8 mouse cellular contexts compared by ENCODE assay signal in the genomic region with DNA sequence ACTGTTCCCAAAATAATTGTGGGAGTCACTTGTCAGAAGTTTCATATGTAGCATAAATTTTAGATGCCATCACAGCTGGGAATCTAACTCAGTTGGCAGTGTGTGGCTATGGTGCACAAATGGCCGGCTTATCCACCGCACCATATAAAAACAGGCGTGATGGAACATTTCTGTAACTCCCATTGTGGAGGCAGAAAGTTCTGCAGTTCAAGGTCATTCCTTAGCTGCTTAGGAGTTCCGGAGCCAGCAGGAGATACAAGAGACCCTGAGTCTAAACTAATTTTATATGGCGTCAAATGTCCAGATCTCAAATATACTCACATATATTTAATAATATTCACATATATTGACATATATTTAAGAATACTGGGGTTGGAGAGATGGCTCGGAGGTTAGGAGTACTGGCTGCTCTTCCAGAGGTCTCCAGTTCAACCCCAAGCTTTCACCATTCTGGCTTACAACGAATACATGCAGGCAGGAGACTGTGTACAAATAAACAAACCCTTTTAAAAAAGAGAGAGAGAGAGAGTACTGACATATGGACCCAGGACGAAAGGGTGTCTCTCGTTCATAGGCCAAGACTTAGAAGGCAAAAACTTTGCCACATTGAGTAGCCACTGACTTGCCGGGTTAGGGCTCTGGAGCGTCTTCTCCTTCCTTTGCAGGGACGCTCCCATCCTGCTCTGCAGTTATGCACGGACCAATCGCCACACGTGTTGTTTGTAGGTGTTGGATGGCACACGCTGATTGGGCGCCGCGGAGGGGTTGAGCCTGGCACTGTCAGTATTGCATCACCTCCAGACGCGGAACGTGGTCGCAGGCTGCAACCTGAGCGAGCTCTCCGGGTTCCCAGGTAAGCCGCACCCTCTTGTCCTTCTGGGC. TPM values are rescaled to one million over a fixed set of nuclear protein-coding genes. Genes with fewer than 3 reads are reported as not detected.
A peak's percentile ranks its signal among the peaks of the same experiment; 100 is the strongest.
DNase-seq lines count a peak whose midpoint lies in the region; ATAC-seq and TF ChIP-seq lines count a peak whose summit lies in the region.

A gene (plus strand): TSS at position 750 of the 882 bp plus-strand sequence.

- peak within 1 kb of the TSS; percentile 88 for H3K9ac ChIP-seq in MEL (ENCODE audit: control insufficient read depth, low read depth, low read length, poor library complexity, severe bottlenecking)
- H3K9ac ChIP-seq in forebrain, postnatal 0 days, result peak within 1 kb of the TSS; percentile 83
- H3K9ac ChIP-seq in lung, embryonic 15.5 days, result peak within 1 kb of the TSS; percentile 59

- no peak for TF ChIP-seq CTCF in MEL (IDR thresholded peaks at IDR 0.05 in 2 of 3, conservative IDR thresholded peaks at IDR 0.05 in 1 of 3; ENCODE audit: control insufficient read depth in 1 of 3, insufficient read depth in 1 of 3, low read depth in 2 of 3, low read length in 3 of 3, poor library complexity in 1 of 3, severe bottlenecking in 1 of 3)
- TF ChIP-seq CTCF in cerebellum, adult 2 months (IDR thresholded peaks at IDR 0.05; ENCODE audit: borderline replicate concordance, insufficient read depth, low read depth, low read length), result no peak
- TF ChIP-seq CTCF in forebrain, postnatal 0 days (IDR thresholded peaks at IDR 0.05; ENCODE audit: low read depth), result no peak

- H3K4me2 ChIP-seq in forebrain, postnatal 0 days (ENCODE audit: low read depth), result peak within 1 kb of the TSS; percentile 85
- peak within 1 kb of the TSS; percentile 62 for H3K4me2 ChIP-seq in lung, embryonic 15.5 days

- H3K4me3 ChIP-seq in MEL (ENCODE audit: control insufficient read depth in 1 of 2, insufficient read depth in 1 of 2, low read depth in 2 of 2, low read length in 2 of 2), result peak within 1 kb of the TSS; percentile 76 to 79
- H3K4me3 ChIP-seq in cerebellum, adult 2 months (replicated peaks; ENCODE audit: insufficient read depth, low read depth, low read length), result peak within 1 kb of the TSS; percentile 95
- peak within 1 kb of the TSS; percentile 93 for H3K4me3 ChIP-seq in forebrain, postnatal 0 days (ENCODE audit: low read depth, low read length)
- peak within 1 kb of the TSS; percentile 73 for H3K4me3 ChIP-seq in lung, embryonic 15.5 days

- TF ChIP-seq POLR2A in MEL (IDR thresholded peaks at IDR 0.05; ENCODE audit: control insufficient read depth in 1 of 2, insufficient read depth in 1 of 2, low read depth in 1 of 2, low read length in 2 of 2, poor library complexity in 1 of 2), result peak; percentile 43 to 96
- peak; percentile 90 for TF ChIP-seq POLR2A in cerebellum, adult 2 months (IDR thresholded peaks at IDR 0.05; ENCODE audit: borderline replicate concordance, insufficient read depth, low read length)

- no peaks in the 10 kb centered on the region for H3K9me3 ChIP-seq in MEL (replicated peaks; ENCODE audit: insufficient read depth, low read length)
- H3K9me3 ChIP-seq in forebrain, postnatal 0 days (ENCODE audit: low read length), result no peaks in the 10 kb centered on the region
- no peaks in the 10 kb centered on the region for H3K9me3 ChIP-seq in lung, embryonic 15.5 days

- no peaks in the 10 kb centered on the region for H3K27me3 ChIP-seq in MEL (ENCODE audit: control insufficient read depth in 1 of 2, insufficient read depth in 2 of 2, low read length in 2 of 2)
- H3K27me3 ChIP-seq in cerebellum, adult 2 months (ENCODE audit: control insufficient read depth, insufficient read depth, low read length), result no peaks in the 10 kb centered on the region
- no peaks in the 10 kb centered on the region for H3K27me3 ChIP-seq in forebrain, postnatal 0 days (ENCODE audit: insufficient read depth, low read length)
- H3K27me3 ChIP-seq in lung, embryonic 15.5 days, result no peaks in the 10 kb centered on the region

- no peak for TF ChIP-seq EP300 in MEL (IDR thresholded peaks at IDR 0.05; ENCODE audit: low read depth in 1 of 2, low read length in 2 of 2)

- ATAC-seq in forebrain, postnatal 0 days, result peak; percentile 100
- peak; percentile 100 for ATAC-seq in lung, embryonic 15.5 days (ENCODE audit: borderline replicate concordance, extremely low read depth, low FRiP score, low TSS enrichment)

- peaks cover 0 to 16% of the 10 kb centered on the region in 2 experiments; a peak in 3 of 4 replicates for H3K4me1 ChIP-seq in MEL (ENCODE audit: control insufficient read depth in 1 of 2, insufficient read depth in 2 of 2, low read length in 2 of 2)
- H3K4me1 ChIP-seq in cerebellum, adult 2 months (ENCODE audit: control insufficient read depth, insufficient read depth, low read length), result no peaks in the 10 kb centered on the region; the same call in none of the 2 replicates
- peaks cover 14% of the 10 kb centered on the region for H3K4me1 ChIP-seq in forebrain, postnatal 0 days (ENCODE audit: insufficient read depth)
- peaks cover 14% of the 10 kb centered on the region for H3K4me1 ChIP-seq in lung, embryonic 15.5 days

- peaks cover 47% of the 10 kb centered on the region for H3K79me2 ChIP-seq in MEL (ENCODE audit: control insufficient read depth, insufficient read depth, low read length, poor library complexity)

- DNase-seq in MEL (ENCODE audit: low read depth, low spot score), result peak; percentile 99
- DNase-seq in cerebellum, adult 2 months, result peak; percentile 99 to 100
- peak; percentile 99 for DNase-seq in forebrain, postnatal 0 days
- peak; percentile 99 for DNase-seq in heart, postnatal 4 days
- DNase-seq in layer of hippocampus, adult 8-10 months (ENCODE audit: low spot score in 2 of 2), result peak; percentile 99
- peak; percentile 96 for DNase-seq in ovary, adult 18-20 months (ENCODE audit: low spot score)
- DNase-seq in thymus, postnatal 0 days (ENCODE audit: low spot score), result peak; percentile 98

- H3K36me3 ChIP-seq in MEL (ENCODE audit: control insufficient read depth in 1 of 2, insufficient read depth in 2 of 2, low read length in 2 of 2), result peaks cover 18 to 32% of the 10 kb centered on the region in 2 experiments
- peaks cover 14% of the 10 kb centered on the region for H3K36me3 ChIP-seq in forebrain, postnatal 0 days (ENCODE audit: insufficient read depth)
- peaks cover 6% of the 10 kb centered on the region for H3K36me3 ChIP-seq in lung, embryonic 15.5 days

- WGBS in cerebellum, adult 2 months, result 5% methylated on average over 26 of the region's 26 CpGs
- 6% methylated on average over 26 of the region's 26 CpGs for WGBS in forebrain, postnatal 0 days
- WGBS in lung, embryonic 15.5 days, result 3% methylated on average over 26 of the region's 26 CpGs

- H3K27ac ChIP-seq in MEL (ENCODE audit: control insufficient read depth, low read depth, low read length), result peak within 1 kb of the TSS; percentile 83
- H3K27ac ChIP-seq in cerebellum, adult 2 months (ENCODE audit: insufficient read depth, low read length), result peak within 1 kb of the TSS; percentile 24; the same call in 1 of the 2 replicates
- H3K27ac ChIP-seq in forebrain, postnatal 0 days (ENCODE audit: low read depth, low read length), result peak within 1 kb of the TSS; percentile 76
- peak within 1 kb of the TSS; percentile 73 for H3K27ac ChIP-seq in lung, embryonic 15.5 days

- TF ChIP-seq RAD21 in MEL (IDR thresholded peaks at IDR 0.05; ENCODE audit: low read depth, low read length), result no peak

TF ChIP-seq in MEL, 35 proteins besides CTCF, POLR2A, EP300 and RAD21 (continues in another document):
- TF ChIP-seq POLR2AphosphoS2 (IDR thresholded peaks at IDR 0.05; ENCODE audit: low read length) (peak; percentile 92), ZMIZ1 (IDR thresholded peaks at IDR 0.05; ENCODE audit: low read depth, low read length) (peak; percentile 82; the same call in 1 of the 2 replicates), JUND (IDR thresholded peaks at IDR 0.05; ENCODE audit: low read depth, low read length) (no peak; the same call in 1 of the 2 replicates), POLR2AphosphoS5 (IDR thresholded peaks at IDR 0.05; ENCODE audit: borderline replicate concordance, low read depth, low read length) (peak; percentile 29; the same call in 1 of the 2 replicates), MYC (IDR thresholded peaks at IDR 0.05; ENCODE audit: low read depth, low read length) (peak; percentile 100), RCOR1 (IDR thresholded peaks at IDR 0.05; ENCODE audit: low read depth, low read length) (no peak), NRF1 (IDR thresholded peaks at IDR 0.05; ENCODE audit: insufficient read depth, low read depth, low read length, poor library complexity, severe bottlenecking) (0 out of 2 replicates have a peak, but pooled peaks have one; percentile 32), ELF1 (IDR thresholded peaks at IDR 0.05; ENCODE audit: low read depth, low read length) (peak; percentile 56), SIN3A (IDR thresholded peaks at IDR 0.05; ENCODE audit: low read length) (peak; percentile 92), TBP (IDR thresholded peaks at IDR 0.05; ENCODE audit: low read depth, low read length) (peak; percentile 75), MAFK (IDR thresholded peaks at IDR 0.05; ENCODE audit: borderline replicate concordance, low read depth, low read length) (no peak), MYB (IDR thresholded peaks at IDR 0.05; ENCODE audit: low read depth, low read length) (no peak), ETS1 (IDR thresholded peaks at IDR 0.05; ENCODE audit: low read depth, low read length) (0 out of 2 replicates have a peak, but pooled peaks have one; percentile 7), TCF12 (IDR thresholded peaks at IDR 0.05; ENCODE audit: low read depth, low read length) (peak; percentile 58), NELFE (IDR thresholded peaks at IDR 0.05; ENCODE audit: low read depth, low read length) (peak; percentile 90), ZC3H11A (IDR thresholded peaks at IDR 0.05; ENCODE audit: low read depth, low read length) (no peak), GABPA (IDR thresholded peaks at IDR 0.05; ENCODE audit: low read depth, low read length) (no peak), KAT2A (conservative IDR thresholded peaks at IDR 0.05; ENCODE audit: low read depth, low read length) (peak; percentile 74; the same call in 1 of the 2 replicates), CHD2 (IDR thresholded peaks at IDR 0.05; ENCODE audit: low read length) (peak; percentile 68; the same call in 1 of the 2 replicates), UBTF (IDR thresholded peaks at IDR 0.05; ENCODE audit: borderline replicate concordance, insufficient read depth, low read depth, low read length) (no peak)

RNA-seq across cellular contexts. Expression of the gene that starts here (rescaled TPM):
- 86.4 and 115 TPM in 2 replicates for total RNA-seq in MEL (2012; rRNA removed)
- polyA plus RNA-seq in MEL (2012; ENCODE audit: insufficient read depth in 1 of 2, insufficient read length in 2 of 2, low read depth in 1 of 2, low replicate concordance in 2 of 2, missing spikeins in 1 of 2), result 1,000 to 10,000 TPM in 1 of 2 experiments, 100 to 1,000 TPM in 1; 178 to 4,419 TPM
- 45.5 and 46.4 TPM in 2 replicates for polyA plus RNA-seq in cerebellum, adult 2 months (2012; rRNA removed)
- total RNA-seq in forebrain, postnatal 0 days (2014; rRNA removed), result 35.5 and 57.3 TPM in 2 replicates
- 14.1 and 21.0 TPM in 2 replicates for polyA plus RNA-seq in forebrain, postnatal 0 days (2015; fragmentation: Nextera tagmentation; extraction: Ambion mirVana)
- total RNA-seq in heart, postnatal 4 days (2021), result 10 to 100 TPM; 58.9 to 64.4 TPM
- 10 to 100 TPM; 61.8 to 90.7 (median 70.2) TPM for total RNA-seq in layer of hippocampus, adult 8-10 months (2022)
- polyA plus RNA-seq in lung, embryonic 15.5 days (2015; fragmentation: Nextera tagmentation; extraction: Ambion mirVana), result 62.0 and 66.3 TPM in 2 replicates
- 32.1 and 37.2 TPM in 2 replicates for polyA plus RNA-seq in thymus, postnatal 0 days (2015; fragmentation: Nextera tagmentation; extraction: Ambion mirVana)

Comparison
In these comparisons a context has a peak if more than half of its experiments do, and no peak if none do; other contexts are left out.
1. Peak in every context shown above with its lines: DNase-seq, ATAC-seq, H3K4me3 ChIP-seq and H3K27ac ChIP-seq.
2. H3K27ac ChIP-seq: peak in every context shown above with its lines; median percentile 83 in MEL; 76 in forebrain, postnatal 0 days; 73 in lung, embryonic 15.5 days; 24 in cerebellum, adult 2 months.